Mouse (Mus musculus) heart, embryonic 14.5 days (tissue): Measurements from ENCODE around the gene Id3. TPM values are rescaled to one million over a fixed set of nuclear protein-coding genes. Genes with fewer than 3 reads are reported as not detected.
A peak's percentile ranks its signal among the peaks of the same experiment; 100 is the strongest.

Experiments used
- ATAC-seq: fragments of 200-750 bp; cut with Nextera tagmentation; 2 replicates; pipeline ENCODE4 v1.8.0; 2017; ENCODE audit warnings: low read depth, moderate TSS enrichment; ENCODE audit not compliant: insufficient number of reproducible peaks, insufficient read depth, low FRiP score
- H3K27ac ChIP-seq, 2 experiments: fragments of 200-500 bp in 1 of 2; fragments of 300-500 bp in 1 of 2; sonication (generic) in 1 of 2; replicated peaks in 1 of 2; 2 replicates each; pipeline ENCODE4 v1.5.1; 2012 to 2014; ENCODE audit warnings: low read depth in 2 of 2, low read length in 2 of 2, control low read depth in 1 of 2, mild to moderate bottlenecking in 1 of 2, mixed read lengths in 1 of 2; ENCODE audit not compliant: control insufficient read depth in 1 of 2, insufficient read depth in 1 of 2
- H3K27me3 ChIP-seq: fragments of 300-500 bp; sonication (generic); 2 replicates; pipeline ENCODE4 v1.6.1; 2014; ENCODE audit warnings: mild to moderate bottlenecking, low read length, control low read depth; ENCODE audit not compliant: control insufficient read depth, insufficient read depth
- H3K36me3 ChIP-seq: fragments of 300-500 bp; sonication (generic); 2 replicates; pipeline ENCODE4 v1.6.1; 2014; ENCODE audit warnings: mild to moderate bottlenecking, control low read depth, low read length, mixed read lengths; ENCODE audit not compliant: control insufficient read depth, insufficient read depth
- H3K4me1 ChIP-seq, 2 experiments: fragments of 200-500 bp in 1 of 2; fragments of 300-500 bp in 1 of 2; sonication (generic) in 1 of 2; 2 replicates each; pipeline ENCODE4 v1.6.1; 2012 to 2014; ENCODE audit warnings: low read length in 2 of 2, control low read depth in 1 of 2, mixed read lengths in 1 of 2; ENCODE audit not compliant: control insufficient read depth in 2 of 2, insufficient read depth in 2 of 2
- H3K4me2 ChIP-seq: fragments of 300-500 bp; sonication (generic); 2 replicates; pipeline ENCODE4 v1.6.1; 2014; ENCODE audit warnings: mild to moderate bottlenecking, low read length
- H3K4me3 ChIP-seq, 2 experiments: fragments of 200-500 bp in 1 of 2; fragments of 300-500 bp in 1 of 2; sonication (generic) in 1 of 2; 2 replicates each; pipeline ENCODE4 v1.5.1; 2012 to 2014; ENCODE audit warnings: low read length in 2 of 2, mild to moderate bottlenecking in 2 of 2, control low read depth in 1 of 2, low read depth in 1 of 2, moderate library complexity in 1 of 2; ENCODE audit not compliant: control insufficient read depth in 1 of 2, insufficient read depth in 1 of 2
- H3K9ac ChIP-seq: fragments of 300-500 bp; sonication (generic); 2 replicates; pipeline ENCODE4 v1.6.1; 2014; ENCODE audit warnings: mild to moderate bottlenecking, low read length
- H3K9me3 ChIP-seq: fragments of 300-500 bp; sonication (generic); 2 replicates; pipeline ENCODE4 v1.6.1; 2016; ENCODE audit warnings: low read length, control low read depth; ENCODE audit not compliant: control insufficient read depth
- WGBS: fragments of 180-500 bp; shearing (Covaris S2); extraction: QIAGEN DNeasy Blood & Tissue Kit; methylation state at CpG from one replicate; pipeline ENCODE4 v1.1.7; 2014; 5-methylcytosine and 5-hydroxymethylcytosine counted together
- polyA plus RNA-seq: library from polyadenylated mRNA; unstranded; fragments of >200 nt; fragmentation: Nextera tagmentation; extraction: Ambion mirVana; gene quantifications from 2 replicates; pipeline ENCODE4 v1.2.1, GENCODE M21; 2014

The Id3 gene
- polyA plus RNA-seq, 1 experiment from 2014 or later = 296 TPM

GRCm38 (mm10) chr4:136150596-136150995 lies 7.3 kb downstream of the Id3 start:
- 60% methylated on average over 4 of the region's 4 CpGs for WGBS
- Histone ChIP-seq H3K4me1 (peaks cover 14 to 19% of the 10 kb centered on the region in 2 experiments), H3K27ac (no peak overlapping the region), H3K4me2 (no peak overlapping the region), H3K27me3 (peaks cover 12% of the 10 kb centered on the region), H3K9me3 (no peaks in the 10 kb centered on the region), H3K9ac (no peak overlapping the region), H3K4me3 (no peak overlapping the region), H3K36me3 (peaks cover 3% of the 10 kb centered on the region)
- ATAC-seq = no peak

- Histone ChIP-seq H3K4me3 (no peak overlapping the region), H3K4me1 (peaks cover 9 to 10% of the 10 kb centered on the region in 2 experiments), H3K9me3 (no peaks in the 10 kb centered on the region), H3K9ac (no peak overlapping the region), H3K36me3 (no peaks in the 10 kb centered on the region), H3K4me2 (no peak overlapping the region), H3K27me3 (no peaks in the 10 kb centered on the region), H3K27ac (no peak overlapping the region)
- WGBS = 91% methylated on average over 4 of the region's 4 CpGs
- no peak for ATAC-seq
Observed at GRCm38 (mm10) chr4:136152821-136153220, 9.5 kb downstream of the Id3 start.

- no peak overlapping the region for H3K27ac ChIP-seq
- no peaks in the 10 kb centered on the region for H3K9me3 ChIP-seq
- no peak for ATAC-seq
- WGBS = 57% methylated on average over 9 of the region's 9 CpGs
- H3K27me3 ChIP-seq = no peaks in the 10 kb centered on the region
- no peaks in the 10 kb centered on the region; a peak in 1 of 4 replicates for H3K4me1 ChIP-seq
- no peak overlapping the region for H3K4me2 ChIP-seq
- no peaks in the 10 kb centered on the region for H3K36me3 ChIP-seq
- H3K4me3 ChIP-seq = no peak overlapping the region
- H3K9ac ChIP-seq = no peak overlapping the region
Observed at GRCm38 (mm10) chr4:136154462-136154861, 11.2 kb downstream of the Id3 start.

- no peak overlapping the region for H3K4me2 ChIP-seq
- H3K27me3 ChIP-seq = no peaks in the 10 kb centered on the region
- peaks cover 0 to 4% of the 10 kb centered on the region in 2 experiments; a peak in 1 of 4 replicates for H3K4me1 ChIP-seq
- no peak overlapping the region for H3K4me3 ChIP-seq
- no peak overlapping the region for H3K9ac ChIP-seq
- H3K36me3 ChIP-seq = no peaks in the 10 kb centered on the region
- no peaks in the 10 kb centered on the region for H3K9me3 ChIP-seq
- 77% methylated on average over 6 of the region's 6 CpGs for WGBS
- no peak for ATAC-seq
- H3K27ac ChIP-seq = no peak overlapping the region
Observed at GRCm38 (mm10) chr4:136158498-136158897, 15.2 kb downstream of the Id3 start.

GRCm38 (mm10) chr4:136159802-136160397 lies 16.6 kb downstream of the Id3 start:
- Histone ChIP-seq H3K36me3 (no peaks in the 10 kb centered on the region), H3K4me2 (no peak overlapping the region), H3K27me3 (no peaks in the 10 kb centered on the region), H3K9ac (no peak overlapping the region), H3K9me3 (no peaks in the 10 kb centered on the region), H3K4me1 (peaks cover 0 to 4% of the 10 kb centered on the region in 2 experiments; a peak in 1 of 4 replicates), H3K4me3 (no peak overlapping the region), H3K27ac (no peak overlapping the region)
- no peak for ATAC-seq
- WGBS = 10% methylated on average over 5 of the region's 5 CpGs

- ATAC-seq = no peak
- no peak overlapping the region for H3K4me3 ChIP-seq
- no peaks in the 10 kb centered on the region for H3K27me3 ChIP-seq
- no peak overlapping the region for H3K27ac ChIP-seq
- no peaks in the 10 kb centered on the region for H3K9me3 ChIP-seq
- H3K4me1 ChIP-seq = peaks cover 0 to 4% of the 10 kb centered on the region in 2 experiments; a peak in 1 of 4 replicates
- no peaks in the 10 kb centered on the region for H3K36me3 ChIP-seq
- under 1% methylated on average over 11 of the region's 11 CpGs for WGBS
- H3K4me2 ChIP-seq = 0 out of 2 replicates have a peak overlapping the region, but pooled peaks have one; percentile 26
- H3K9ac ChIP-seq = no peak overlapping the region
Observed at GRCm38 (mm10) chr4:136163448-136163847, 20.2 kb downstream of the Id3 start.

GRCm38 (mm10) chr4:136164981-136165380 lies 21.7 kb downstream of the Id3 start:
- no peak for ATAC-seq
- H3K27ac ChIP-seq = no peak overlapping the region
- H3K4me2 ChIP-seq = no peak overlapping the region
- no peaks in the 10 kb centered on the region for H3K9me3 ChIP-seq
- WGBS = 88% methylated on average over 8 of the region's 8 CpGs
- no peak overlapping the region for H3K9ac ChIP-seq
- 0 out of 4 replicates have a peak, but pooled peaks cover 0 to under 1% of the 10 kb centered on the region in 2 experiments for H3K4me1 ChIP-seq
- H3K27me3 ChIP-seq = no peaks in the 10 kb centered on the region
- H3K36me3 ChIP-seq = no peaks in the 10 kb centered on the region
- H3K4me3 ChIP-seq = no peak overlapping the region

GRCm38 (mm10) chr4:136167701-136168100 lies 24.4 kb downstream of the Id3 start:
- H3K4me1 ChIP-seq = peaks cover 2 to 4% of the 10 kb centered on the region in 2 experiments; a peak in 2 of 4 replicates
- H3K36me3 ChIP-seq = no peaks in the 10 kb centered on the region
- no peaks in the 10 kb centered on the region for H3K9me3 ChIP-seq
- no peak overlapping the region for H3K9ac ChIP-seq
- no peaks in the 10 kb centered on the region for H3K27me3 ChIP-seq
- H3K4me2 ChIP-seq = no peak overlapping the region
- no peak overlapping the region for H3K4me3 ChIP-seq
- 67% methylated on average over 3 of the region's 3 CpGs for WGBS
- no peak for ATAC-seq
- no peak overlapping the region for H3K27ac ChIP-seq
